Mouse (Mus musculus): Measurements from ENCODE around the gene Arel1.

- no peak for TF ChIP-seq EP300 (IDR thresholded peaks at IDR 0.05; ENCODE audit: low read depth)
- TF ChIP-seq CTCF (IDR thresholded peaks at IDR 0.05; ENCODE audit: low read depth) = peak; percentile 99
Observed at GRCm38 (mm10) chr12:84876481-84877121, 94.1 kb downstream of the Arel1 start, which contains the start of gene Ltbp2.
